11 mouse cellular contexts compared by ENCODE assay signal in genomic region chr10:93188440-93188999, GRCm38 (mm10). TPM values are rescaled to one million over a fixed set of nuclear protein-coding genes. Genes with fewer than 3 reads are reported as not detected.
DNase-seq lines count a peak whose midpoint lies in the region; ATAC-seq lines count a peak whose summit lies in the region.
"Had no signal": no experiment of that assay in that cellular context is flagged by ENCODE, and none has a peak within 500 bp of the region (broad histone marks: within the 10 kb centered on the region; RNA-seq: fewer than 3 reads in every experiment).

No protein-coding gene starts in this region.

- H3K4me3 ChIP-seq in hindbrain, embryonic 16.5 days (ENCODE audit: low read length): no peak overlapping the region
- H3K4me3 ChIP-seq in hindbrain, embryonic 12.5 days: no peak overlapping the region
- no peak overlapping the region for H3K4me3 ChIP-seq in liver, embryonic 13.5 days (replicated peaks)
- H3K4me3 ChIP-seq: limb, embryonic 12.5 days had no signal

- DNase-seq in CD4-positive helper T cell, adult 2 months (ENCODE audit: low read depth, low spot score): peak; percentile 69
- DNase-seq in Muller cell, postnatal 12 days (ENCODE audit: inconsistent ontology term): peak; percentile 90
- no peak for DNase-seq in liver, embryonic 13.5 days
- DNase-seq in c-Kit-positive CD71-positive TER-119-positive erythroid progenitor cells, embryonic 14.5 days (ENCODE audit: low spot score): no peak
- DNase-seq in cerebellum, postnatal 36 days: no peak
- DNase-seq: cerebellum, postnatal 25 days; heart, postnatal 10 days; kidney, adult 2 months had no signal

- no peaks in the 10 kb centered on the region for H3K9me3 ChIP-seq in hindbrain, embryonic 16.5 days (ENCODE audit: control insufficient read depth, low read length)
- H3K9me3 ChIP-seq in hindbrain, embryonic 12.5 days (replicated peaks): no peaks in the 10 kb centered on the region
- H3K9me3 ChIP-seq in liver, embryonic 13.5 days (replicated peaks): no peaks in the 10 kb centered on the region
- H3K9me3 ChIP-seq: limb, embryonic 12.5 days had no signal

- no peaks in the 10 kb centered on the region for H3K36me3 ChIP-seq in hindbrain, embryonic 16.5 days (ENCODE audit: control insufficient read depth, insufficient read depth, low read length)
- 0 out of 2 replicates have a peak, but pooled peaks cover 3% of the 10 kb centered on the region for H3K36me3 ChIP-seq in hindbrain, embryonic 12.5 days
- peaks cover 5% of the 10 kb centered on the region; the same call in 1 of the 2 replicates for H3K36me3 ChIP-seq in liver, embryonic 13.5 days

- 37% methylated on average over 10 of the region's 10 CpGs for WGBS in hindbrain, embryonic 16.5 days
- WGBS in hindbrain, embryonic 12.5 days: 43% methylated on average over 10 of the region's 10 CpGs
- WGBS in liver, embryonic 13.5 days (ENCODE audit: insufficient replicate concordance): 61% methylated on average over 10 of the region's 10 CpGs

- no peak overlapping the region for H3K4me2 ChIP-seq in hindbrain, embryonic 16.5 days (ENCODE audit: low read length)
- no peak overlapping the region for H3K4me2 ChIP-seq in hindbrain, embryonic 12.5 days (replicated peaks)
- no peak overlapping the region for H3K4me2 ChIP-seq in liver, embryonic 13.5 days
- H3K4me2 ChIP-seq: limb, embryonic 12.5 days had no signal

- no peak overlapping the region for H3K9ac ChIP-seq in hindbrain, embryonic 16.5 days (ENCODE audit: low read depth, low read length)
- H3K9ac ChIP-seq in hindbrain, embryonic 12.5 days: no peak overlapping the region
- no peak overlapping the region for H3K9ac ChIP-seq in liver, embryonic 13.5 days
- H3K9ac ChIP-seq: limb, embryonic 12.5 days had no signal

- no peak overlapping the region for H3K27ac ChIP-seq in hindbrain, embryonic 16.5 days (ENCODE audit: low read depth, low read length)
- no peak overlapping the region for H3K27ac ChIP-seq in hindbrain, embryonic 12.5 days
- peak overlapping the region; percentile 39; the same call in 1 of the 2 replicates for H3K27ac ChIP-seq in liver, embryonic 13.5 days
- H3K27ac ChIP-seq: limb, embryonic 12.5 days had no signal

- no peaks in the 10 kb centered on the region for H3K27me3 ChIP-seq in hindbrain, embryonic 16.5 days (replicated peaks; ENCODE audit: control insufficient read depth, insufficient read depth, low read length)
- no peaks in the 10 kb centered on the region for H3K27me3 ChIP-seq in hindbrain, embryonic 12.5 days
- H3K27me3 ChIP-seq in liver, embryonic 13.5 days: no peaks in the 10 kb centered on the region
- H3K27me3 ChIP-seq: limb, embryonic 12.5 days had no signal

- H3K4me1 ChIP-seq in hindbrain, embryonic 16.5 days (ENCODE audit: control insufficient read depth, insufficient read depth, low read depth, low read length): peaks cover 12% of the 10 kb centered on the region
- H3K4me1 ChIP-seq in hindbrain, embryonic 12.5 days: peaks cover 19% of the 10 kb centered on the region
- peaks cover 68% of the 10 kb centered on the region for H3K4me1 ChIP-seq in liver, embryonic 13.5 days (replicated peaks)

- ATAC-seq in hindbrain, embryonic 16.5 days: peak; percentile 40; the same call in 1 of the 2 replicates
- ATAC-seq in hindbrain, embryonic 12.5 days (ENCODE audit: low FRiP score): no peak
- no peak for ATAC-seq in liver, embryonic 13.5 days (ENCODE audit: low read depth)

RNA-seq across cellular contexts. Expression of gene Cdk17, which starts 27.8 kb away (rescaled TPM):
- polyA plus RNA-seq in hindbrain, embryonic 16.5 days (2015; fragmentation: Nextera tagmentation; extraction: Ambion mirVana): 31.6 and 38.3 TPM in 2 replicates
- 49.7 and 49.8 TPM in 2 replicates for polyA plus RNA-seq in hindbrain, embryonic 12.5 days (2016; fragmentation: Nextera tagmentation; extraction: Ambion mirVana)
- 10.1 and 12.0 TPM in 2 replicates for polyA plus RNA-seq in liver, embryonic 13.5 days (2015; fragmentation: Nextera tagmentation; extraction: Ambion mirVana)

Comparison
In these comparisons a context has a peak if more than half of its experiments do, and no peak if none do; other contexts are left out.
1. DNase-seq: peak in CD4-positive helper T cell, adult 2 months (single experiment) and Muller cell, postnatal 12 days (single experiment); none in liver, embryonic 13.5 days (single experiment), c-Kit-positive CD71-positive TER-119-positive erythroid progenitor cells, embryonic 14.5 days (single experiment) and cerebellum, postnatal 36 days (0 of 2).